10 mouse cellular contexts compared by ENCODE assay signal in the genomic region with DNA sequence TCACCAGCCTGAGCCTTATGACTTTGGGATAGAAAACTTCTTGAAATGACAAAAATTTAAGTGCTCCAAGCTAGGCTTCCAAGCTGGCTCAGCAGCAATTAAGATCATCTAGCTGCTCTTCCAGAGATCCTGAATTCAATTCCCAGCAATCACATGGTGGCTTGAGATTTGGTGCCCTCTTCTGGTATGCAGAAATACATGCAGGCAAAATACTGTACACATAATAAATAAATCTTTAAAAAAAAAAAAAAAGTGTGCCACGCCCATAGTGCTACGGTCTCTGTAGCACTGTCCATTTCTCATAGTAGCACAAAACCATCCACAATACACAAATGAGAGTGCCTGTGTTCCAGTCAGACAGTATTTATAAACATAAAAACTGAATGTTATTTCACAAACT. TPM values are rescaled to one million over a fixed set of nuclear protein-coding genes. Genes with fewer than 3 reads are reported as not detected.
DNase-seq lines count a peak whose midpoint lies in the region; ATAC-seq and TF ChIP-seq lines count a peak whose summit lies in the region.
"Had no signal": no experiment of that assay in that cellular context is flagged by ENCODE, and none has a peak within 500 bp of the region (broad histone marks: within the 10 kb centered on the region; RNA-seq: fewer than 3 reads in every experiment).

No protein-coding gene starts in this region.

- no peaks in the 10 kb centered on the region for H3K4me1 ChIP-seq in forebrain, postnatal 0 days (ENCODE audit: insufficient read depth)
- no peaks in the 10 kb centered on the region for H3K4me1 ChIP-seq in forebrain, embryonic 11.5 days (replicated peaks; ENCODE audit: control insufficient read depth, insufficient read depth, low read length)
- no peaks in the 10 kb centered on the region; the same call in 1 of the 2 replicates for H3K4me1 ChIP-seq in liver, adult 2 months (ENCODE audit: control insufficient read depth, insufficient read depth, low read length)
- H3K4me1 ChIP-seq in liver, embryonic 12.5 days, result no peaks in the 10 kb centered on the region
- no peaks in the 10 kb centered on the region for H3K4me1 ChIP-seq in hindbrain, embryonic 14.5 days (replicated peaks; ENCODE audit: control insufficient read depth, insufficient read depth, low read length)
- H3K4me1 ChIP-seq: hindbrain, embryonic 10.5 days; midbrain, embryonic 10.5 days had no signal

- no peak for TF ChIP-seq POLR2A in liver, adult 2 months (IDR thresholded peaks at IDR 0.05; ENCODE audit: extremely low read depth, insufficient read depth, low read length)

- no peak overlapping the region for H3K27ac ChIP-seq in forebrain, postnatal 0 days (ENCODE audit: low read depth, low read length)
- H3K27ac ChIP-seq in forebrain, embryonic 11.5 days (ENCODE audit: low read depth, low read length), result no peak overlapping the region
- no peak overlapping the region for H3K27ac ChIP-seq in liver, adult 2 months (replicated peaks; ENCODE audit: insufficient read depth, low read depth, low read length)
- H3K27ac ChIP-seq in liver, embryonic 12.5 days, result no peak overlapping the region
- no peak overlapping the region for H3K27ac ChIP-seq in hindbrain, embryonic 14.5 days
- H3K27ac ChIP-seq: hindbrain, embryonic 10.5 days; midbrain, embryonic 10.5 days had no signal

- H3K36me3 ChIP-seq in forebrain, postnatal 0 days (ENCODE audit: insufficient read depth), result peaks cover 19% of the 10 kb centered on the region
- no peaks in the 10 kb centered on the region for H3K36me3 ChIP-seq in forebrain, embryonic 11.5 days (ENCODE audit: control insufficient read depth, insufficient read depth, low read length)
- H3K36me3 ChIP-seq in liver, adult 2 months (ENCODE audit: control insufficient read depth, insufficient read depth, low read length), result peaks cover 16% of the 10 kb centered on the region
- peaks cover 21% of the 10 kb centered on the region for H3K36me3 ChIP-seq in liver, embryonic 12.5 days
- H3K36me3 ChIP-seq in hindbrain, embryonic 14.5 days (replicated peaks; ENCODE audit: control insufficient read depth, insufficient read depth), result peaks cover 26% of the 10 kb centered on the region

- no peak overlapping the region for H3K4me2 ChIP-seq in forebrain, postnatal 0 days (ENCODE audit: low read depth)
- H3K4me2 ChIP-seq in forebrain, embryonic 11.5 days (ENCODE audit: low read depth, low read length, severe bottlenecking), result no peak overlapping the region
- no peak overlapping the region for H3K4me2 ChIP-seq in liver, embryonic 12.5 days
- H3K4me2 ChIP-seq in hindbrain, embryonic 14.5 days (replicated peaks), result no peak overlapping the region

- ATAC-seq in forebrain, postnatal 0 days, result no peak
- ATAC-seq in forebrain, embryonic 11.5 days (replicated peaks; ENCODE audit: low FRiP score), result no peak
- ATAC-seq in liver, embryonic 12.5 days, result no peak
- ATAC-seq in megakaryocyte-erythroid progenitor cell, adult 5-6 weeks (replicated peaks; ENCODE audit: low FRiP score, low TSS enrichment, poor library complexity, severe bottlenecking), result peak; percentile 55; the same call in 1 of the 2 replicates
- no peak for ATAC-seq in hindbrain, embryonic 14.5 days (ENCODE audit: low FRiP score)

- H3K9ac ChIP-seq in forebrain, postnatal 0 days, result no peak overlapping the region
- H3K9ac ChIP-seq in forebrain, embryonic 11.5 days (ENCODE audit: low read length), result no peak overlapping the region
- no peak overlapping the region for H3K9ac ChIP-seq in liver, adult 2 months (ENCODE audit: low read depth, low read length)
- no peak overlapping the region for H3K9ac ChIP-seq in liver, embryonic 12.5 days
- H3K9ac ChIP-seq in hindbrain, embryonic 14.5 days, result no peak overlapping the region

- H3K9me3 ChIP-seq in forebrain, postnatal 0 days (ENCODE audit: low read length), result no peaks in the 10 kb centered on the region
- no peaks in the 10 kb centered on the region for H3K9me3 ChIP-seq in forebrain, embryonic 11.5 days (ENCODE audit: control insufficient read depth, low read length)
- H3K9me3 ChIP-seq in liver, embryonic 12.5 days (replicated peaks), result no peaks in the 10 kb centered on the region
- H3K9me3 ChIP-seq in hindbrain, embryonic 14.5 days (ENCODE audit: control insufficient read depth, low read length), result no peaks in the 10 kb centered on the region
- H3K9me3 ChIP-seq: hindbrain, embryonic 10.5 days; midbrain, embryonic 10.5 days had no signal

- H3K79me2 ChIP-seq in liver, adult 2 months (ENCODE audit: control insufficient read depth, insufficient read depth, low read length), result no peaks in the 10 kb centered on the region

- no peaks in the 10 kb centered on the region for H3K27me3 ChIP-seq in forebrain, postnatal 0 days (ENCODE audit: insufficient read depth, low read length)
- no peaks in the 10 kb centered on the region for H3K27me3 ChIP-seq in forebrain, embryonic 11.5 days (ENCODE audit: control insufficient read depth, insufficient read depth, low read length)
- H3K27me3 ChIP-seq in liver, adult 2 months (ENCODE audit: control insufficient read depth, insufficient read depth, low read length), result no peaks in the 10 kb centered on the region
- H3K27me3 ChIP-seq in liver, embryonic 12.5 days (replicated peaks), result no peaks in the 10 kb centered on the region
- no peaks in the 10 kb centered on the region for H3K27me3 ChIP-seq in hindbrain, embryonic 14.5 days (ENCODE audit: control insufficient read depth, insufficient read depth, low read length)

- H3K4me3 ChIP-seq in forebrain, postnatal 0 days (ENCODE audit: low read depth, low read length), result no peak overlapping the region
- no peak overlapping the region for H3K4me3 ChIP-seq in forebrain, embryonic 11.5 days (ENCODE audit: low read depth, low read length)
- H3K4me3 ChIP-seq in liver, adult 2 months (ENCODE audit: insufficient read depth, low read depth, low read length), result no peak overlapping the region
- H3K4me3 ChIP-seq in liver, embryonic 12.5 days, result no peak overlapping the region
- no peak overlapping the region for H3K4me3 ChIP-seq in hindbrain, embryonic 14.5 days (replicated peaks; ENCODE audit: low read length)
- H3K4me3 ChIP-seq: hindbrain, embryonic 10.5 days; midbrain, embryonic 10.5 days had no signal

- peak; percentile 53 for TF ChIP-seq CTCF in forebrain, postnatal 0 days (IDR thresholded peaks at IDR 0.05; ENCODE audit: low read depth)
- peak; percentile 38 for TF ChIP-seq CTCF in liver, adult 2 months (IDR thresholded peaks at IDR 0.05; ENCODE audit: low read depth, low read length)

- DNase-seq in forebrain, postnatal 0 days, result peak; percentile 4
- no peak for DNase-seq in forebrain, embryonic 11.5 days (ENCODE audit: low spot score)
- DNase-seq in liver, adult 2 months (ENCODE audit: extremely low read depth, low read depth, low spot score), result peak; percentile 42
- DNase-seq in R1 (ENCODE audit: low read depth, low spot score), result peak; percentile 71
- no peak for DNase-seq in thymus, postnatal 36 days
- no peak for DNase-seq in hindbrain, embryonic 14.5 days (ENCODE audit: low spot score)

- WGBS in forebrain, postnatal 0 days, result 85% methylated on average over 2 of the region's 2 CpGs
- WGBS in forebrain, embryonic 11.5 days, result 93% methylated on average over 2 of the region's 2 CpGs
- 40% methylated on average over 2 of the region's 2 CpGs for WGBS in liver, adult 2 months
- 66% methylated on average over 2 of the region's 2 CpGs for WGBS in liver, embryonic 12.5 days (ENCODE audit: insufficient replicate concordance)
- WGBS in hindbrain, embryonic 14.5 days, result 84% methylated on average over 2 of the region's 2 CpGs

RNA-seq across cellular contexts. Expression of gene Crkl, which starts 19.2 kb away (rescaled TPM):
- 31.4 and 55.4 TPM in 2 replicates for total RNA-seq in forebrain, postnatal 0 days (2014; rRNA removed)
- 44.5 and 60.5 TPM in 2 replicates for polyA plus RNA-seq in forebrain, postnatal 0 days (2015; fragmentation: Nextera tagmentation; extraction: Ambion mirVana)
- polyA plus RNA-seq in forebrain, embryonic 11.5 days (2014; fragmentation: Nextera tagmentation; extraction: Ambion mirVana), result 96.7 and 102 TPM in 2 replicates
- 9.6 and 15.2 TPM in 2 replicates for total RNA-seq in liver, adult 2 months (2014; rRNA removed)
- 28.0 and 28.8 TPM in 2 replicates for polyA plus RNA-seq in liver, adult 2 months (2012; rRNA removed)
- 37.9 and 41.6 TPM in 2 replicates for polyA plus RNA-seq in liver, embryonic 12.5 days (2016; fragmentation: Nextera tagmentation; extraction: Ambion mirVana)
- 21.5 and 29.3 TPM in 2 replicates for total RNA-seq in megakaryocyte-erythroid progenitor cell, adult 5-6 weeks (2014; fragmentation: Nextera tagmentation)
- total RNA-seq in megakaryocyte-erythroid progenitor cell, adult 5-6 weeks (2017), result 21.6 and 33.5 TPM in 2 replicates
- polyA plus RNA-seq in hindbrain, embryonic 14.5 days (2014; fragmentation: Nextera tagmentation; extraction: Ambion mirVana), result 65.0 and 78.5 TPM in 2 replicates

RNA-seq across cellular contexts. Expression of gene Pi4ka, which starts 26.5 kb away (rescaled TPM):
- total RNA-seq in forebrain, postnatal 0 days (2014; rRNA removed), result 106 and 107 TPM in 2 replicates
- 32.6 and 41.2 TPM in 2 replicates for polyA plus RNA-seq in forebrain, postnatal 0 days (2015; fragmentation: Nextera tagmentation; extraction: Ambion mirVana)
- polyA plus RNA-seq in forebrain, embryonic 11.5 days (2014; fragmentation: Nextera tagmentation; extraction: Ambion mirVana), result 49.3 and 54.3 TPM in 2 replicates
- 17.9 and 25.8 TPM in 2 replicates for total RNA-seq in liver, adult 2 months (2014; rRNA removed)
- 18.0 and 21.4 TPM in 2 replicates for polyA plus RNA-seq in liver, adult 2 months (2012; rRNA removed)
- 25.6 TPM in 2 replicates for polyA plus RNA-seq in liver, embryonic 12.5 days (2016; fragmentation: Nextera tagmentation; extraction: Ambion mirVana)
- 53.5 and 71.9 TPM in 2 replicates for total RNA-seq in megakaryocyte-erythroid progenitor cell, adult 5-6 weeks (2014; fragmentation: Nextera tagmentation)
- 21.9 and 44.8 TPM in 2 replicates for total RNA-seq in megakaryocyte-erythroid progenitor cell, adult 5-6 weeks (2017)
- polyA plus RNA-seq in hindbrain, embryonic 14.5 days (2014; fragmentation: Nextera tagmentation; extraction: Ambion mirVana), result 70.9 and 74.0 TPM in 2 replicates

RNA-seq across cellular contexts. Expression of gene Snap29, which starts 26.8 kb away (rescaled TPM):
- total RNA-seq in forebrain, postnatal 0 days (2014; rRNA removed), result 41.9 and 43.2 TPM in 2 replicates
- 14.5 and 19.9 TPM in 2 replicates for polyA plus RNA-seq in forebrain, postnatal 0 days (2015; fragmentation: Nextera tagmentation; extraction: Ambion mirVana)
- 6.7 and 6.9 TPM in 2 replicates for polyA plus RNA-seq in forebrain, embryonic 11.5 days (2014; fragmentation: Nextera tagmentation; extraction: Ambion mirVana)
- 15.9 and 18.8 TPM in 2 replicates for total RNA-seq in liver, adult 2 months (2014; rRNA removed)
- 3.9 and 4.2 TPM in 2 replicates for polyA plus RNA-seq in liver, adult 2 months (2012; rRNA removed)
- polyA plus RNA-seq in liver, embryonic 12.5 days (2016; fragmentation: Nextera tagmentation; extraction: Ambion mirVana), result 10.6 and 10.8 TPM in 2 replicates
- total RNA-seq in megakaryocyte-erythroid progenitor cell, adult 5-6 weeks (2014; fragmentation: Nextera tagmentation), result 17.1 and 19.0 TPM in 2 replicates
- total RNA-seq in megakaryocyte-erythroid progenitor cell, adult 5-6 weeks (2017), result 17.3 and 18.3 TPM in 2 replicates
- 10.3 and 10.8 TPM in 2 replicates for polyA plus RNA-seq in hindbrain, embryonic 14.5 days (2014; fragmentation: Nextera tagmentation; extraction: Ambion mirVana)

RNA-seq across cellular contexts. Expression of gene Aifm3, which starts 56.8 kb away (rescaled TPM):
- total RNA-seq in forebrain, postnatal 0 days (2014; rRNA removed), result 15.2 and 21.8 TPM in 2 replicates
- polyA plus RNA-seq in forebrain, postnatal 0 days (2015; fragmentation: Nextera tagmentation; extraction: Ambion mirVana), result 7.5 and 12.7 TPM in 2 replicates
- 3.2 and 3.8 TPM in 2 replicates for polyA plus RNA-seq in forebrain, embryonic 11.5 days (2014; fragmentation: Nextera tagmentation; extraction: Ambion mirVana)
- total RNA-seq in liver, adult 2 months (2014; rRNA removed), result 1.4 and 3.7 TPM in 2 replicates
- 3.5 and 3.7 TPM in 2 replicates for polyA plus RNA-seq in liver, adult 2 months (2012; rRNA removed)
- polyA plus RNA-seq in liver, embryonic 12.5 days (2016; fragmentation: Nextera tagmentation; extraction: Ambion mirVana), result 0.83 and 0.98 TPM in 2 replicates
- total RNA-seq in megakaryocyte-erythroid progenitor cell, adult 5-6 weeks (2014; fragmentation: Nextera tagmentation), result 0.42 TPM in 1 of 2 replicates, not detected in the other
- not detected in 2 replicates for total RNA-seq in megakaryocyte-erythroid progenitor cell, adult 5-6 weeks (2017)
- 5.9 and 6.4 TPM in 2 replicates for polyA plus RNA-seq in hindbrain, embryonic 14.5 days (2014; fragmentation: Nextera tagmentation; extraction: Ambion mirVana)

Comparison
In these comparisons a context has a peak if more than half of its experiments do, and no peak if none do; other contexts are left out.
1. DNase-seq: peak in forebrain, postnatal 0 days (single experiment), liver, adult 2 months (single experiment) and R1 (single experiment); none in forebrain, embryonic 11.5 days (single experiment), thymus, postnatal 36 days (0 of 2) and hindbrain, embryonic 14.5 days (single experiment).